Mouse (Mus musculus): ENCODE data around the gene Aqp8.

DNA sequence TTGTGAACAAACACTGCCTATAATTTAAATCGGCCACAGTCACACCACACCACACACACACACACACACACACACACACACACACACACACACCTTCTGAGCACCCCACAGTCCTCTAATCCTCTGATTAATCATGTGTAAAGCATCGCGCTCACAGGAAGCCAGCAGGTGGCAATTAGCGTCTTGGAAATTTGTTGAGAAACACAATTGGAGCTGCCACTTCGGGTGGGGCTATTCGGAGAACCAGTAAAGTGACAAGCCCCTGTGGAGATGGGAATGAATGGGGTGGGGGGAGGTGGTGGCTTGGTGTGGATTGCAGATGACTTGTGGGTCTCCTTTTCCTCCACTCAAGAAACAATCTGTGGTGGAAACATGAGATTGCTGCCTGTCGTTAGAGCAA lies 45.9 kb downstream of the Aqp8 start:
- TF ChIP-seq CTCF (IDR thresholded peaks at IDR 0.05; ENCODE audit: extremely low read depth, insufficient read depth, low read length): no peak
- TF ChIP-seq POLR2A (IDR thresholded peaks at IDR 0.05; ENCODE audit: extremely low read depth, insufficient read depth, low read length): no peak
